Mouse (Mus musculus): ENCODE results near the gene Dnajc22.

Dnajc22 gene

GRCm38 (mm10) chr15:99115065-99115423, 22.1 kb downstream of the Dnajc22 start:
- in situ Hi-C loops (cut with MboI) = no loop called here

GRCm38 (mm10) chr15:99116539-99116938, 23.6 kb downstream of the Dnajc22 start:
- in situ Hi-C loops (cut with MboI) = no loop called here

- in situ Hi-C loops (cut with MboI) = no loop called here
Measured at GRCm38 (mm10) chr15:99120814-99121213, 27.8 kb downstream of the Dnajc22 start.

GRCm38 (mm10) chr15:99122642-99123041, 29.7 kb downstream of the Dnajc22 start:
- in situ Hi-C loops (cut with MboI) = no loop called here

GRCm38 (mm10) chr15:99125711-99126080, 32.7 kb downstream of the Dnajc22 start, which contains the start of gene Spats2:
Spats2 (plus strand) TSS chr15:99125916.
- in situ Hi-C loops (cut with MboI) = no loop called here

GRCm38 (mm10) chr15:99126081-99126815, 33.3 kb downstream of the Dnajc22 start:
- in situ Hi-C loops (cut with MboI) = no loop called here

- in situ Hi-C loops (cut with MboI) = no loop called here
Measured at GRCm38 (mm10) chr15:99126816-99127365, 33.9 kb downstream of the Dnajc22 start.

- in situ Hi-C loops (cut with MboI) = no loop called here
Measured at GRCm38 (mm10) chr15:99127851-99128522, 35.0 kb downstream of the Dnajc22 start.

GRCm38 (mm10) chr15:99129441-99129840, 36.5 kb downstream of the Dnajc22 start:
- in situ Hi-C loops (cut with MboI) = no loop called here

GRCm38 (mm10) chr15:99129956-99130910, 37.3 kb downstream of the Dnajc22 start:
- in situ Hi-C loops (cut with MboI) = no loop called here

- in situ Hi-C loops (cut with MboI) = no loop called here
Measured at GRCm38 (mm10) chr15:99138389-99138788, 45.4 kb downstream of the Dnajc22 start.

- in situ Hi-C loops (cut with MboI) = no loop called here
Measured at GRCm38 (mm10) chr15:99139669-99140068, 46.7 kb downstream of the Dnajc22 start.

GRCm38 (mm10) chr15:99150516-99150915, 57.5 kb downstream of the Dnajc22 start:
- in situ Hi-C loops (cut with MboI) = no loop called here

GRCm38 (mm10) chr15:99151324-99151723, 58.4 kb downstream of the Dnajc22 start:
- in situ Hi-C loops (cut with MboI) = no loop called here

- in situ Hi-C loops (cut with MboI) = no loop called here
Measured at GRCm38 (mm10) chr15:99153466-99153865, 60.5 kb downstream of the Dnajc22 start.
